Mouse (Mus musculus): ENCODE data around the gene Gm29094. TPM values are rescaled to one million over a fixed set of nuclear protein-coding genes. Genes with fewer than 3 reads are reported as not detected.
"Not testable (repeated sequence)": the region's sequence is repeated elsewhere in the genome, so short reads cannot be mapped to it uniquely, and the experiment has no call there.

Gene Gm29094
- total RNA-seq (2021) = not detected
- long read RNA-seq, experiment 1 = 0 reads
- long read RNA-seq, experiment 2 = 0 reads

- DNase-seq = not testable (repeated sequence)
Observed at GRCm38 (mm10) chr9:89198969-89199416, at the start of gene Gm29094, which contains the start of gene Bcl2a1b. TSS of gene Gm29094 (plus strand) at chr9:89199379. TSS of gene Bcl2a1b (plus strand) at chr9:89199209.

GRCm38 (mm10) chr9:89172539-89172938, 26.6 kb upstream of the Gm29094 start:
- not testable (repeated sequence) for DNase-seq

- DNase-seq = peak; percentile 48
Observed at GRCm38 (mm10) chr9:89178833-89179232, 20.3 kb upstream of the Gm29094 start.

GRCm38 (mm10) chr9:89179469-89179868, 19.7 kb upstream of the Gm29094 start:
- DNase-seq = not testable (repeated sequence)

- not testable (repeated sequence) for DNase-seq
Observed at GRCm38 (mm10) chr9:89187006-89187405, 12.2 kb upstream of the Gm29094 start.

GRCm38 (mm10) chr9:89195483-89195882, 3.7 kb upstream of the Gm29094 start:
- not testable (repeated sequence) for DNase-seq

GRCm38 (mm10) chr9:89197509-89197908, 1.7 kb upstream of the Gm29094 start:
- DNase-seq = not testable (repeated sequence)

GRCm38 (mm10) chr9:89198349-89198748, 830 bp upstream of the Gm29094 start:
- DNase-seq = not testable (repeated sequence)

- not testable (repeated sequence) for DNase-seq
Observed at GRCm38 (mm10) chr9:89202256-89202655, 3.1 kb downstream of the Gm29094 start.

GRCm38 (mm10) chr9:89208939-89209338, 9.8 kb downstream of the Gm29094 start:
- DNase-seq = not testable (repeated sequence)

- DNase-seq = not testable (repeated sequence)
Observed at GRCm38 (mm10) chr9:89210353-89211064, 11.3 kb downstream of the Gm29094 start, which contains the start of gene Mthfs. TSS of gene Mthfs (plus strand) at chr9:89210676.

GRCm38 (mm10) chr9:89211065-89211858, 12.1 kb downstream of the Gm29094 start:
- peak; percentile 72 for DNase-seq

GRCm38 (mm10) chr9:89212428-89212827, 13.2 kb downstream of the Gm29094 start:
- DNase-seq = peak; percentile 12

- not testable (repeated sequence) for DNase-seq
Observed at GRCm38 (mm10) chr9:89218174-89218573, 19.0 kb downstream of the Gm29094 start.

- not testable (repeated sequence) for DNase-seq
Observed at GRCm38 (mm10) chr9:89219668-89220067, 20.5 kb downstream of the Gm29094 start.

GRCm38 (mm10) chr9:89220704-89221287, 21.6 kb downstream of the Gm29094 start:
- DNase-seq = not testable (repeated sequence)

GRCm38 (mm10) chr9:89226071-89226470, 26.9 kb downstream of the Gm29094 start:
- no peak for DNase-seq

- DNase-seq = no peak
Observed at GRCm38 (mm10) chr9:89228122-89228521, 28.9 kb downstream of the Gm29094 start.

GRCm38 (mm10) chr9:89230897-89231497, 31.8 kb downstream of the Gm29094 start:
- peak; percentile 21 for DNase-seq

- not testable (repeated sequence) for DNase-seq
Observed at GRCm38 (mm10) chr9:89237131-89237530, 38.0 kb downstream of the Gm29094 start.

- not testable (repeated sequence) for DNase-seq
Observed at GRCm38 (mm10) chr9:89238976-89239505, 39.9 kb downstream of the Gm29094 start.
